Mouse (Mus musculus) stomach, postnatal 0 days (tissue): ENCODE results near the gene Kcnh2.

Experiments used
- CTCF ChIP-seq: IDR thresholded peaks from 2 replicates; pipeline ENCODE4 v1.5.1; 2016; ENCODE audit warnings: antibody characterized with exemption, low read depth, mild to moderate bottlenecking, moderate library complexity
- EP300 ChIP-seq: optimal IDR thresholded peaks from 2 replicates; pipeline ENCODE3; 2016; ENCODE audit warnings: antibody characterized with exemption

DNA sequence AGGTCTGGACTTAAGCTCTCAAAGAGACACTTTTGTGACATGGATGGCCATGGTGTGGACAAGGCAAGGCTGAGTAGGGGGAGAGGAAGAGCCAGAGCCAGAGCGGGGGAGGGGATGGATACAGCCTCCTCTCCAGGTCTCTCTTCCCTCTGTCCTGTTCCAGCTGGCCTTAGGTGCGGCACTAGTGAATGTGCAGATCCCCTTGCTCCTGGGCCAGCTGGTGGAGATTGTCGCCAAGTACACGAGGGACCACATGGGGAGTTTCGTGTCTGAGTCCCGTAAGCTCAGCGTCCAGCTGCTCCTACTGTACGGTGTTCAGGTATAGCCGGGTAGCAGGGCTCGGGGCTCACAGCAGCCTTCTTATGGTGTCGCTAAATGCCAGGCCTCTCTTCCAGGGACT is 49.0 kb upstream of the Kcnh2 start:
- TF ChIP-seq EP300 (no peak), CTCF (no peak)
